Mouse (Mus musculus): ENCODE data around the gene Leap2.
"Not testable (repeated sequence)": the region's sequence is repeated elsewhere in the genome, so short reads cannot be mapped to it uniquely, and the experiment has no call there.

The Leap2 gene

GRCm38 (mm10) chr11:53443861-53444260 lies 20.9 kb upstream of the Leap2 start:
- peak in 1 of 2 experiments; percentile 29 for DNase-seq (ENCODE audit: low spot score in 2 of 2)

DNA sequence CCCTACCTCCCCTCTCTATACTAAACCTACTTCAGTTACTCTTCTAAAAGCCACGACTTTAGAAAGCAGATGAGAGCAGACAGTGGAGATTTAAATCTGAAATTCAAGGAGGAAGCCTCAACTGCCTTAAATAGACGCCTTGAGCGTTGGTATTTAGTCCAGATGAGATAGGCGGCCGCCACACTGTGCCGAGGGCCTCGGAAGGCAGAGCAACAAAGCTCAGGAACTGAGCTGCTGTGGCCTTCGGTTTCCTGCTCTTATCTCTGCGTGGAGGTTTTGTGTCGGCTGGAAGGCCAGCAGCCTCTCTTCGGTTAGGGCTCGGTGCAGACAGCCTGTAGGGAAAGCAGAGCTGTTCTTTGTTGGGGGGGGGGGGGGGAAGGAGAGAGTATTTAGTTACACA lies 19.0 kb upstream of the Leap2 start:
- DNase-seq (ENCODE audit: low spot score in 2 of 2) = no peak

- no peak for DNase-seq (ENCODE audit: low spot score in 2 of 2)
These were observed 13.4 kb upstream of the Leap2 start for GRCm38 (mm10) chr11:53436338-53436737.

DNA sequence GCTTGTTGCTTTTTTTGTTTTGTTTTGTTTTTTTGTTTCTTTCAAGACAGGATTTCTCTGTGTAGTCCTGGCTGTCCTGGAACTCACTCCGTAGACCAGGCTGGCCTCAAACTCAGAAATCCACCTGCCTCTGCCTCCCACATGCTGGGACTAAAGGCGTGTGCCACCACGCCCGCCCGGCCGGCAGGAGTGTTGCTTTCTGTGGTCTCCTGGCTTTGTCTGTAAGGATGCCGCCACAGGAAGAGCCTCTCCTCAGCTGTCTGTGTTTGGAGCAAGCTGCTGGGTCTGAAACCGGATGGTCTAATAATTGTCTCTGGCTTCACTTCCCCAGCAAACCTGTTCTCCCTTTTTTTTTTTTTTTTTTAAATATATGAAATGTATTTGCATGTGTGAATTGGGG lies 12.5 kb upstream of the Leap2 start:
- no peak for DNase-seq (ENCODE audit: low spot score in 2 of 2)

- no peak for DNase-seq (ENCODE audit: low spot score in 2 of 2)
These were observed 10.1 kb upstream of the Leap2 start for GRCm38 (mm10) chr11:53433057-53433456.

DNA sequence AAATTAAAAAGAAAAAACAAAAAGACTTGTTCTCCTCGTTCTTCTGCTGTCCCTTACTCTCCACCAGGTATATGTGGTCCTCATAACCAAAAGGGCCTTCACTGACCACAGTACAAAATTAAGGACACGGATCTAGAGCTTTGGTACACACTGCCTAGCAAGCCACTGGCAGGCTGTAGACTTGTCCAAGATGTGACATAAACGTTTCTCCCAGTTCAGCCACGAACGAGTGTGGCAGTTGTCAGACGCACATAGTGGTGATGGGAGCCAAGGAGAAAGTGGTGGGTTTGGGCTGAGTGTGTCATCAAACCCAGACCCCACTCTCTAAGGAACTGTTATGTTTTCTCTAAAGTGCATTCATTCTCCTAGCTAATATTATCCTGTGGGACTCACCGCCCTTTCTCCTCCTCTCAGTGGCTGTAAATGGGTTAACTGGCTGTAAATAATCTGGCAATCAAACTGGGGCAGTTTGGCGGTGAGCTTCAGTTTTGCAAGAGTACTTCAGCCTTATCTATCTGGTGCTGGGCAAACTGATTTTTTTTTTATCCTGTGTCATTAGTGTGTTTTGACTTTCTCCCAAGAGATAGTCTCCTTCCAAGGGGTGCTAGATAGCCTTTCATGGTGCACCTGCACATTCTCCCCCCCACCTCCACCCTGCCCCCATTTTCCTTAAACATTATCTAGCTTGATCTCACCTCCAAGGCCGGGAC lies 8.5 kb upstream of the Leap2 start:
- DNase-seq (ENCODE audit: low spot score in 2 of 2) = no peak

DNA sequence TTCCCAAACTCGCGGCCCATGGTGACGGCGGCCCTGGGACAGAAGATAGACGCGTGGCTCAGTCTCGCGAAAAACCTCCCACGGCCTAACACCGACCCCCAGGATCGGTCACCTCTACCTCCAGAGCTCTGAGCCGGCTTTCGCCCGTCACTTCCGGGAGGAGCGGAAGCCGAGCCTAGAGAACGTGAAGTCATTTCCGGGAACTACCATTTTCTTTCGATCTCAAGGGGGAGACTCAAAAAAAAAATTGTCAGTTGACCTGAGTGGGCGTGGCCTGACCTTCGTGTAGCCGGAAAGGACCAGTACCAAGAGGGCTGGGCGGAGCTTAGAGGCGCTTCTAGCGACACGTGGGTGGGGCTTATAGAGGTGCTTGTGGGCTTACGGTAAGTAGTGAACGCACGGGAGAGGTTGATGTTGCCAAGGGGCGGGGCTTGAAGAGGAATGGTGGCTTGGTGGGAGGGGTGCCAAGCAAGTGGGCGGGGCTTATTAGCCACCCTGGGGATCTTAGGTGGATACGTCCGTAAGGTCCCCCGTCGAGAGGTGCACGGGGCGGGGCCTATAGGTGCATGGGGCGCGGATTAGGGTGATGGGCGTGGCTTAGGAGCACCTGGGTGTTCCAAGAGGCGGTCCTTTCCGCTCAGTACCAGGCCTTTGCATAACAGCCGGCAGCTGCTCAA lies 7.8 kb upstream of the Leap2 start, which contains the start of the genes Uqcrq and Gdf9:
Gene Uqcrq (minus strand): TSS at position 162 of the 677 bp plus-strand sequence.
Gene Gdf9 (plus strand): TSS at position 354 of the 677 bp plus-strand sequence.
- DNase-seq (ENCODE audit: low spot score in 2 of 2) = peak; percentile 95 to 97

DNA sequence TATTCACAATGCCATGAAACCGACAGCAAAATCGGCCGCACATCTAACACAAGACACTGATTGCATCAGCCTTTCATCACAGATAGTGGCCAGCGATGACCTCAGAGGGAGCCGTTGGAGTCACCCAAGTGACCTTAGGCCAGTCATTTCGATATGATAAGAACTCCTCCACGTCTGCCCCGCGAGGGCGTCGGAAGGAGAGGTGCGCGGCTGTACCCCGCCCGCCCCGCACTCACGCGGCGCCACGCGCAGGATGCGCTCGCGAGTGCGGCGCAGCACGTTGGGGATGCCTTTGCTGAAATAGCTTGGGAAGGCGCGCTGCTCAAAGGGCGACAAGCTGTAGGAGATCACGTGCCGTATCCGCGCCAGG lies 7.3 kb upstream of the Leap2 start:
- no peak for DNase-seq (ENCODE audit: low spot score in 2 of 2)

DNA sequence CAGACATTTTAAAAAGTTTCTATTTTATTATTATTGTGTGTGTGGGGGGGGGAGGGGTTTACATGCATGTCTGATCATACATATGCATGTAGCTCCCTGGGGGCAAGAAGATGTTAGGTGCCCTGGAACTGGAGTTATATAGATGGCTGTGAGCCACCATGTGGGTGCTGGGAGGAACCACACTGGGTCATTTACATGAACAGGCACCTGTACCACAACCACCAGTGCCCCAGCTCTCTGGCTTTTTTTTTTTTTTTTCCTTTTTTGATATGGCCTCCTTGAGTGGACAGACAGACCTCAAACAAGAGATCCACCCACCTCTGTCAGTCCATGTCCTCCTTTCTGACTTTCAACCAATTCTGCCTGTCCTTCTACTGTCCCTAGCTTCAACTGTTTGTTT lies 6.2 kb upstream of the Leap2 start:
- DNase-seq (ENCODE audit: low spot score in 2 of 2) = no peak

DNA sequence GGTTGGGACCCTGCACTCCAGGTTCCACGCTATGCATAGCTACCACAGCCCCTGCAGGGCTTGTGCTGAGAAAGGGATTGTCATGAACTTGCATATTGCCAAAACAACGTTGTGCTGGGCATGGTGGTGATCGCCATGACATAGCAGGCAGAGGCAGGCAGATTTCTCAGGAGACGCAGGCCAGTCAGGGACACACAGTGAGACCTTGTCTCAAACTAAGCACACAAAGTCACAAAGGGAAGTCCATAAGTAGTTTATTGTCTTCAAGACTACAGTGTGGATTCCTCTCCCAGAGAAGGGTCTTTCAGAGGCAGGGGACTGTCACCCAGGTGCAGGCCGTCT lies 5.7 kb upstream of the Leap2 start:
- DNase-seq (ENCODE audit: low spot score in 2 of 2) = no peak

DNA sequence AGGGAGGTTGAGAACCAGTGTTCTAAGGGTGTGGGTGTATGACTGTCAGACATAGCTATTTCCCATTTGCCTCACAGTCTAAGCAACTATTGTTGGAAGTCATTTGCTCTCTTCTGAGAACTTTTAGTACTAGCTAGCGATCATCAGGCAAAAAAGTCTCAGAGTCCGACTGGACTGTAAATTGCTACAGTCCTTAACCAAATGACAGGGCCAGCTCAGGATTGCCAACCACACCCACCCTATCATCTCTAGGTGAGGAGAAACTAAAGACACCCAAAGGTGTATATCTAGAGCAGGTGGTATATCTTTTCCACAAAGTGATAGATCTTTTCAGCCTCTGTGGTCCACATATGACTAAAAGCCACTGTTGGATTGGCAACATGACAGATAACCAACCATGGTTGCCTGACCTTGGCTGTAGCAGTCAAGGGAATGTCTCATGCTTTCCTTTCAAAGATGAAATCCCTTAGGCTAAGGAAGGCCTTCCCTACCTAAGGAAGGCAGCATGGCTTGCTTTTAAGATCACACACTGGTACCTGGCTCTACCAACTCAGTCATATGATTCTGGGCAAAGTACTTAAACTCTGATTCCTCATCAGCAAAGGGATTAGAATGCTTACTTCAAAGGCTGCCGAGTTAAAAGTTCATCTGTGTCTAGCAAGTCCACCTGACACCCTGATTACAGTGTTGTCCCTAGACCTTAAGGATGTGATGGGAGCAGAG lies 5.2 kb upstream of the Leap2 start:
- DNase-seq (ENCODE audit: low spot score in 2 of 2) = no peak

- not testable (repeated sequence) for DNase-seq (ENCODE audit: low spot score in 2 of 2)
These were observed 3.9 kb upstream of the Leap2 start for GRCm38 (mm10) chr11:53426914-53427313.

- DNase-seq (ENCODE audit: low spot score in 2 of 2) = no peak
These were observed 2.8 kb upstream of the Leap2 start for GRCm38 (mm10) chr11:53425711-53426255.

GRCm38 (mm10) chr11:53425251-53425650 lies 2.3 kb upstream of the Leap2 start:
- DNase-seq (ENCODE audit: low spot score in 2 of 2) = no peak

GRCm38 (mm10) chr11:53424826-53425225 lies 1.9 kb upstream of the Leap2 start:
- DNase-seq (ENCODE audit: low spot score in 2 of 2) = no peak

- DNase-seq (ENCODE audit: low spot score in 2 of 2) = no peak
These were observed 4.9 kb downstream of the Leap2 start for GRCm38 (mm10) chr11:53418048-53418447.

- DNase-seq (ENCODE audit: low spot score in 2 of 2) = no peak
These were observed 9.1 kb downstream of the Leap2 start for GRCm38 (mm10) chr11:53413871-53414270.

- no peak for DNase-seq (ENCODE audit: low spot score in 2 of 2)
These were observed 11.2 kb downstream of the Leap2 start for GRCm38 (mm10) chr11:53411738-53412137.

GRCm38 (mm10) chr11:53403638-53404037 lies 19.3 kb downstream of the Leap2 start:
- DNase-seq (ENCODE audit: low spot score in 2 of 2) = no peak

GRCm38 (mm10) chr11:53393856-53394255 lies 29.1 kb downstream of the Leap2 start:
- DNase-seq (ENCODE audit: low spot score in 2 of 2) = no peak

DNA sequence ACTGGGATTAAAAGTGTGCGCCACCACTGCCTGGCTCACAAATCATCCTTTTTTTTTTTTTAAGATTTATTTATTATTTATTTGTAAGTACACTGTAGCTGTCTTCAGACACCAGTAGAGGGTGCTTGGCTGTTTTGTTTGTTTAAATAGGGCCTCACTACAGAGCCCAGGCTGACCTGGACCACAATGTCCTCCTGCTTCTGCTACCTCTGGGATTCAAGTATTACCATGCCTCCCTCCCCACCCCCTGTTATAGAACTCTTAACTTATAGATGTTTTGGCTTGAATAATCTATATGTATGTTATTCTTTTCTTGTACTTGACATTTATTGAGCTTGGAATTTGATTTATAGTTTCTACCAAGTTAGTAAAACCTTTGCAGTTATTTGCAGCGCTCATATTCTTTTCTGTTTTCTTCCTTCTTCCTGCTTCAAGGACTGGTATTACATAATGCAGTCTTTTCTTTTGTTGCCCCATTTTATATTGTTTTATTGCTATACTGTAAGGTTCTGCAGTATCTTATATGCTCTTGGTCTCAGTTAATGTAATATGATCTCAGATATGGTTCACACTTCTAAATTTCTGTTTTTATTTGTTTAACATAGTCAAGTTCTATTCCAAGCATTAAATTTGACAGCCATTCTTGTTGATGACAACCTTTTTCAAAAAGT lies 39.1 kb downstream of the Leap2 start:
- DNase-seq (ENCODE audit: low spot score in 2 of 2) = no peak

DNA sequence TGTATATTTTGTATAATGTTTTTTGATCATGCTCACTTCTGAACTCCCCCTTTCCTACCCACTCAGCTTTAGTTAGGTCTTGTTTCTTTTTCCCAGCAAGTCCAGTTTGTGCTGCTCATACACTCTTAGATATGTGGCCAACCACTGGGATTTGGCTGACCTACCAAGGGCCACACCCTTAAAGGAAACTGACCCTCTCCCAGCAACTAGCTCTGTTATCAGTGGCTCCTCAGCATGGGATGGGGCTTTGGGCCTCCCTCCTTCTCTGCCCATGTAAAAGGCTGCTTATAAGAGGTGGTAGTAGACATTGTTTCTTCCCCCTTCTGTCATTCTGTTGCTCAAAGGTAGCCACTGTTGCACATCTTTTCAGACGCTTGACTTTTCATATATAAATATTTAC lies 44.1 kb downstream of the Leap2 start:
- DNase-seq (ENCODE audit: low spot score in 2 of 2) = no peak

Data from spleen, postnatal 14 days (tissue).